Mouse (Mus musculus) adrenal gland, postnatal 4 days (tissue): Measurements from ENCODE around the gene Otor. TPM values are rescaled to one million over a fixed set of nuclear protein-coding genes. Genes with fewer than 3 reads are reported as not detected.

ENCODE experiments used
- DNase-seq, 2 experiments: peaks; one replicate each; pipeline ENCODE4 v3.0.0; 2021 to 2022; ENCODE audit warnings: low spot score in 2 of 2, mixed read lengths in 2 of 2
- total RNA-seq, 2 experiments: library from RNA; stranded (reverse); gene quantifications; 2 replicates each; pipeline ENCODE4 v1.2.3; 2021

Gene Otor
- total RNA-seq, 2 experiments from 2014 or later = not detected

- DNase-seq = no peak
Measured at GRCm38 (mm10) chr2:143118221-143118620, 39.9 kb downstream of the Otor start.

- no peak for DNase-seq
Measured at GRCm38 (mm10) chr2:143131098-143131646, 52.9 kb downstream of the Otor start.

Other genes starting within 250 kb of the Otor start
- gene Kif16b, start 176.9 kb upstream of the Otor start, total RNA-seq = 10 to 100 TPM; 22.6 to 26.0 TPM
- 10 to 100 TPM; 64.6 to 65.3 TPM for gene Snrpb2, start 15.4 kb upstream of the Otor start, total RNA-seq